Mouse (Mus musculus) kidney, postnatal 36 days (tissue): ENCODE results near the gene Olfr641.

Source experiments
- DNase-seq, 2 experiments: peaks; one replicate each; pipeline ENCODE4 v3.0.0; 2021 to 2022; ENCODE audit warnings: mixed read lengths in 2 of 2

Olfr641 gene

GRCm38 (mm10) chr7:104035145-104035544 is at the start of gene Olfr641:
TSS of gene Olfr641 (plus strand) at chr7:104035445.
- DNase-seq: no peak

- no peak for DNase-seq
These were observed 36.8 kb upstream of the Olfr641 start, which contains the start of gene Olfr638 for GRCm38 (mm10) chr7:103998446-103998845. TSS of gene Olfr638 (plus strand) at chr7:103998746.

GRCm38 (mm10) chr7:103999124-103999523 is 36.1 kb upstream of the Olfr641 start:
- no peak for DNase-seq

- no peak for DNase-seq
These were observed 18.0 kb upstream of the Olfr641 start, which contains the start of gene Olfr639 for GRCm38 (mm10) chr7:104017203-104017602. TSS of gene Olfr639 (minus strand) at chr7:104017303.

GRCm38 (mm10) chr7:104018953-104019352 is 16.3 kb upstream of the Olfr641 start:
- no peak for DNase-seq

GRCm38 (mm10) chr7:104021651-104022050 is 13.6 kb upstream of the Olfr641 start:
- DNase-seq: no peak

GRCm38 (mm10) chr7:104025473-104025872 is 9.8 kb upstream of the Olfr641 start, which contains the start of gene Olfr640:
TSS of gene Olfr640 (minus strand) at chr7:104025573.
- DNase-seq: no peak

GRCm38 (mm10) chr7:104026978-104027377 is 8.3 kb upstream of the Olfr641 start:
- DNase-seq: no peak

- no peak for DNase-seq
These were observed 15.5 kb downstream of the Olfr641 start for GRCm38 (mm10) chr7:104050745-104051144.

GRCm38 (mm10) chr7:104052566-104052965 is 17.3 kb downstream of the Olfr641 start, which contains the start of gene Olfr642:
TSS of gene Olfr642 (minus strand) at chr7:104052666.
- no peak for DNase-seq

- DNase-seq: no peak
These were observed 24.0 kb downstream of the Olfr641 start for GRCm38 (mm10) chr7:104059215-104059614.

GRCm38 (mm10) chr7:104061345-104061744 is 26.1 kb downstream of the Olfr641 start, which contains the start of gene 4930516K23Rik:
TSS of gene 4930516K23Rik (minus strand) at chr7:104061445.
- no peak for DNase-seq

- DNase-seq: no peak
These were observed 36.5 kb downstream of the Olfr641 start, which contains the start of gene Olfr644 for GRCm38 (mm10) chr7:104071769-104072168. TSS of gene Olfr644 (minus strand) at chr7:104071869.

GRCm38 (mm10) chr7:104085365-104085764 is 50.1 kb downstream of the Olfr641 start, which contains the start of gene Olfr645:
TSS of gene Olfr645 (minus strand) at chr7:104085465.
- no peak for DNase-seq
